Mouse (Mus musculus) midbrain, postnatal 0 days (tissue): Measurements from ENCODE around the gene Slc41a3. TPM values are rescaled to one million over a fixed set of nuclear protein-coding genes. Genes with fewer than 3 reads are reported as not detected.

Experiments used
- ATAC-seq: fragments of 200-750 bp; cut with Nextera tagmentation; 2 replicates; pipeline ENCODE4 v1.8.0; 2017; ENCODE audit warnings: moderate number of reproducible peaks, mild to moderate bottlenecking, moderate TSS enrichment, moderate library complexity; ENCODE audit not compliant: low FRiP score
- DNase-seq: peaks from one replicate; pipeline ENCODE4 v3.0.0-alpha.2; 2015; ENCODE audit warnings: low spot score
- H3K27ac ChIP-seq: fragments of 300-500 bp; sonication (generic); 2 replicates; pipeline ENCODE4 v1.5.1; 2014; ENCODE audit warnings: low read depth, mild to moderate bottlenecking, low read length, mixed read lengths
- H3K27me3 ChIP-seq: fragments of 300-500 bp; sonication (generic); 2 replicates; pipeline ENCODE4 v1.6.1; 2014; ENCODE audit warnings: low read length, control low read depth, mixed read lengths; ENCODE audit not compliant: insufficient read depth
- H3K36me3 ChIP-seq: fragments of 300-500 bp; sonication (generic); 2 replicates; pipeline ENCODE4 v1.6.1; 2014; ENCODE audit warnings: low read length, control low read depth, mixed read lengths; ENCODE audit not compliant: insufficient read depth
- H3K4me1 ChIP-seq: fragments of 300-500 bp; sonication (generic); 2 replicates; pipeline ENCODE4 v1.6.1; 2014; ENCODE audit warnings: mild to moderate bottlenecking, control low read depth, antibody characterized with exemption, low read length, mixed read lengths; ENCODE audit not compliant: insufficient read depth
- H3K4me2 ChIP-seq: fragments of 300-500 bp; sonication (generic); 2 replicates; pipeline ENCODE4 v1.6.1; 2014; ENCODE audit warnings: low read depth, mild to moderate bottlenecking, low read length, mixed read lengths; ENCODE audit not compliant: poor library complexity, severe bottlenecking
- H3K4me3 ChIP-seq: fragments of 300-500 bp; sonication (generic); 2 replicates; pipeline ENCODE4 v1.5.1; 2014; ENCODE audit warnings: low read depth, mild to moderate bottlenecking, low read length, moderate library complexity
- H3K9ac ChIP-seq: fragments of 300-500 bp; sonication (generic); replicated peaks from 2 replicates; pipeline ENCODE4 v1.6.1; 2014; ENCODE audit warnings: mild to moderate bottlenecking, low read length, moderate library complexity, mixed read lengths; ENCODE audit not compliant: poor library complexity, severe bottlenecking
- H3K9me3 ChIP-seq: fragments of 300-500 bp; sonication (generic); 2 replicates; pipeline ENCODE4 v1.6.1; 2016; ENCODE audit warnings: low read length, control low read depth
- CTCF ChIP-seq: IDR thresholded peaks from 2 replicates; pipeline ENCODE4 v1.5.1; 2016; ENCODE audit warnings: antibody characterized with exemption, mild to moderate bottlenecking
- WGBS: fragments of 180-500 bp; shearing (Covaris S2); extraction: QIAGEN DNeasy Blood & Tissue Kit; methylation state at CpG from one replicate; pipeline ENCODE4 v1.1.7; 2014; 5-methylcytosine and 5-hydroxymethylcytosine counted together
- polyA plus RNA-seq: library from polyadenylated mRNA; unstranded; fragments of >200 nt; fragmentation: Nextera tagmentation; extraction: Ambion mirVana; gene quantifications from 2 replicates; pipeline ENCODE4 v1.2.1, GENCODE M21; 2015
- total RNA-seq: library from RNA; depleted of rRNA; stranded (reverse); fragments of >200 nt; gene quantifications from 2 replicates; pipeline ENCODE4 v1.2.3, GENCODE M21; 2014

Slc41a3 gene
- total and polyA plus RNA-seq, 2 experiments from 2014 or later = 14.4 to 14.8 TPM

DNA sequence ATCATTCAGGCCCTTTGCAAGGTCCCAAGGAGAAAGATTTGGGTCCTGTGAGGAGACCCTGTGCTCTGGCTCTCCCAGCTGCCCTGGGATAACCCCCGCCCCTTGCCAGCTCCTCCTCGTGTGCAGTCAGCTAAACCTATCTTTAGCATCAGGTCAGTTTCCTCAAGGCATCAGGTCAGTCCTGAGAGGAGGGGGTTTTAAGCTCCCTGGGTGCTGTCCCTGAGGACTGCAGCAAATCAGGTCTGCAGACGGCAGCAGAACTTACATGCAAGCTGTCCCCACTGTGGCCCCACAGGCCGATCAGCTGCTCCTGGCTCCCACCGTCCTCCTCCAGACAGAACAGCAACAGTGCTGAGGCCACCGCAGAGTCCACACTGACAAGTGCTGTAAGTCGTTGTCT, 2.8 kb upstream of the Slc41a3 start:
- no peak for TF ChIP-seq CTCF
- Histone ChIP-seq H3K4me3 (no peak overlapping the region), H3K9ac (no peak overlapping the region), H3K36me3 (no peaks in the 10 kb centered on the region), H3K27me3 (no peaks in the 10 kb centered on the region), H3K4me1 (peaks cover 4% of the 10 kb centered on the region; the same call in 1 of the 2 replicates), H3K27ac (no peak overlapping the region), H3K4me2 (no peak overlapping the region), H3K9me3 (no peaks in the 10 kb centered on the region)
- DNase-seq (no peak), ATAC-seq (no peak)
- WGBS = 64% methylated on average over 7 of the region's 7 CpGs

DNA sequence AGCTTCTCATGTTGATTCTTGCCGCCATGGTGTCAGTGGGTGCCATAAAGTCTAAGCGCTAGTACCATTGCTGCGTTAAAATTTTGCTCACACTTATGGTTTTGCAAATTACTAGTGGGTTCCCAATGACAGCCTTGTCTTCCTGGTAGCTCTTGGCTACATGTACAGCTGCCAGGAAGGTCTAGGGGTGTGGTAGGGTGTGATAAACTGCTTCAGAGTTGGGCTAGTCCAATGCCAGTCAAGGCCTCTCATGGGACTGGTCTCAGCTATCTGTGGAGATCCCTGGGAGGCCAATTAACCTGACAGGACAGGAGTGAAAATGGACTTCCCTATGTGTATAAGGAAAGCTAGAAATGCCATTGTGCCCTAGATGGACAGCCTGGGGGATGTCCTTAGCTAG, 2.2 kb upstream of the Slc41a3 start:
- Histone ChIP-seq H3K9me3 (no peaks in the 10 kb centered on the region), H3K4me3 (no peak overlapping the region), H3K4me2 (no peak overlapping the region), H3K27ac (no peak overlapping the region), H3K4me1 (peaks cover 4% of the 10 kb centered on the region; the same call in 1 of the 2 replicates), H3K27me3 (no peaks in the 10 kb centered on the region), H3K9ac (no peak overlapping the region), H3K36me3 (no peaks in the 10 kb centered on the region)
- no peak for TF ChIP-seq CTCF
- no peak for DNase-seq
- WGBS = 95% methylated on average over 3 of the region's 3 CpGs
- no peak for ATAC-seq

- DNase-seq (peak; percentile 20), ATAC-seq (no peak)
- Histone ChIP-seq H3K4me1 (peaks cover 4% of the 10 kb centered on the region; the same call in 1 of the 2 replicates), H3K4me2 (no peak overlapping the region), H3K27me3 (no peaks in the 10 kb centered on the region), H3K36me3 (no peaks in the 10 kb centered on the region), H3K27ac (no peak overlapping the region), H3K9me3 (no peaks in the 10 kb centered on the region), H3K4me3 (no peak overlapping the region), H3K9ac (no peak overlapping the region)
- WGBS = 78% methylated on average over 7 of the region's 7 CpGs
- no peak for TF ChIP-seq CTCF
Observed at GRCm38 (mm10) chr6:90603126-90603525, 1.4 kb upstream of the Slc41a3 start.

DNA sequence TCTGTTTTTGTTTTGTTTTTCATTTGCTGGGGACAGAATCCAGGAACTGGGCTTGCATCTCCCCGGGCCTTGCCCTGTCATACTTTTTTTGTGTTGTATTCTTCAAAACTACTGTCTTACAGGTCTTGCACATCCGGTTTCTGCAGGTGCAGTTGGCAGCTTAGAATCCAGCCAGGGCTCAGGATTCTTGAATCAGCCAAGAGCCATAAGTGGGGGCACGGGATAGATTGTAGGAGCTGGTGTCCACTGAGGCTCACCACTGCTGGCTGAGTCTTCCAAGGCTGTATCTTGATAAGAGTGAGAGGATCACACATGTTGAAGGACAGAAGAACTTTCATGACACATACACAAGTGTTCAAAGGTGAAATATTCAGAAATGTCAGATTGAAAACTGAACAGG, 395 bp upstream of the Slc41a3 start:
- no peaks in the 10 kb centered on the region for H3K36me3 ChIP-seq
- no peaks in the 10 kb centered on the region for H3K27me3 ChIP-seq
- no peaks in the 10 kb centered on the region for H3K9me3 ChIP-seq
- ATAC-seq (no peak; the same call in 1 of the 2 replicates), DNase-seq (no peak)
- peak overlapping the region; percentile 69 for H3K4me3 ChIP-seq
- 70% methylated on average over 3 of the region's 3 CpGs for WGBS
- peak overlapping the region; percentile 14; the same call in 1 of the 2 replicates for H3K27ac ChIP-seq
- no peak for TF ChIP-seq CTCF
- peak overlapping the region; percentile 65 for H3K9ac ChIP-seq
- H3K4me1 ChIP-seq = peaks cover 4% of the 10 kb centered on the region; the same call in 1 of the 2 replicates
- peak overlapping the region; percentile 83 for H3K4me2 ChIP-seq

GRCm38 (mm10) chr6:90605298-90605665, 757 bp downstream of the Slc41a3 start:
- ATAC-seq (no peak), DNase-seq (peak; percentile 17)
- no peak for TF ChIP-seq CTCF
- Histone ChIP-seq H3K36me3 (no peaks in the 10 kb centered on the region), H3K4me1 (peaks cover 4% of the 10 kb centered on the region; the same call in 1 of the 2 replicates), H3K9ac (peak overlapping the region; percentile 65), H3K27me3 (no peaks in the 10 kb centered on the region), H3K4me2 (peak overlapping the region; percentile 83), H3K4me3 (peak overlapping the region; percentile 69), H3K27ac (no peak overlapping the region), H3K9me3 (no peaks in the 10 kb centered on the region)
- 5% methylated on average over 5 of the region's 5 CpGs for WGBS

DNA sequence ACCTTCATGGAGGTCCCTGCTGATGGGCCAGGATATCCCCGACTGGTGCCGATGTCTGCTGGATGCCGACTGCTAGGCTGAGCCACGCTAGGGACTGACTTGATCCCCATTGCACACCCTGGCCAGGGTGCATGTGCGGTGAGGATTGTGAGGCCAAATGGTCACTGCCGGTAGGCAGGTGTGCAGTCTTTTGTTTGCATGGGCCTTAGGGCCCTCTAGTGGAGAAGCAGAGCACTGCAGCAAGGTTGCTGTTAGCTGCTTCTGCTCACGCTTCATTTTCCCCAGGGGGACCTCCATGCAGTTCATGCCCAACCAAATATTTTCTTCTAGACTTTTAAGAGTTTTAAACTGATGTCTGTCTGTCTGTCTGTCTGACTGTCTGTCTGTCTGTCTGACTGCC, 2.0 kb downstream of the Slc41a3 start:
- DNase-seq (peak; percentile 83), ATAC-seq (no peak)
- no peaks in the 10 kb centered on the region for H3K27me3 ChIP-seq
- H3K4me2 ChIP-seq = no peak overlapping the region
- 30% methylated on average over 7 of the region's 7 CpGs for WGBS
- H3K4me3 ChIP-seq = no peak overlapping the region
- no peaks in the 10 kb centered on the region for H3K36me3 ChIP-seq
- peak; percentile 90 for TF ChIP-seq CTCF
- H3K9me3 ChIP-seq = no peaks in the 10 kb centered on the region
- no peak overlapping the region for H3K27ac ChIP-seq
- H3K4me1 ChIP-seq = peaks cover 4% of the 10 kb centered on the region; the same call in 1 of the 2 replicates
- H3K9ac ChIP-seq = no peak overlapping the region
